Mouse (Mus musculus) neural tube, embryonic 11.5 days (tissue): ENCODE data around the gene Slc22a22. TPM values are rescaled to one million over a fixed set of nuclear protein-coding genes. Genes with fewer than 3 reads are reported as not detected.

Experiments
- ATAC-seq: fragments of 200-750 bp; cut with Nextera tagmentation; 2 replicates; pipeline ENCODE4 v1.8.0; 2017; ENCODE audit warnings: moderate number of reproducible peaks, mild to moderate bottlenecking, moderate TSS enrichment, moderate library complexity; ENCODE audit not compliant: insufficient read depth, low FRiP score, low TSS enrichment
- DNase-seq: peaks from one replicate; pipeline ENCODE4 v3.0.0-alpha.2; 2015; ENCODE audit warnings: low spot score
- H3K27ac ChIP-seq: fragments of 300-500 bp; sonication (generic); 2 replicates; pipeline ENCODE4 v1.5.1; 2014; ENCODE audit warnings: low read depth, mild to moderate bottlenecking, low read length
- H3K27me3 ChIP-seq: fragments of 300-500 bp; sonication (generic); 2 replicates; pipeline ENCODE4 v1.6.1; 2014; ENCODE audit warnings: mild to moderate bottlenecking, low read length, mixed read lengths; ENCODE audit not compliant: control insufficient read depth, insufficient read depth
- H3K36me3 ChIP-seq: fragments of 300-500 bp; sonication (generic); 2 replicates; pipeline ENCODE4 v1.6.1; 2014; ENCODE audit warnings: mild to moderate bottlenecking, low read length, moderate library complexity, mixed read lengths; ENCODE audit not compliant: control insufficient read depth, insufficient read depth
- H3K4me1 ChIP-seq: fragments of 300-500 bp; sonication (generic); 2 replicates; pipeline ENCODE4 v1.6.1; 2014; ENCODE audit warnings: low read length, mixed read lengths; ENCODE audit not compliant: control insufficient read depth, insufficient read depth
- H3K4me2 ChIP-seq: fragments of 300-500 bp; sonication (generic); 2 replicates; pipeline ENCODE4 v1.6.1; 2014; ENCODE audit warnings: low read depth, mild to moderate bottlenecking, moderate library complexity
- H3K4me3 ChIP-seq: fragments of 300-500 bp; sonication (generic); 2 replicates; pipeline ENCODE4 v1.5.1; 2014; ENCODE audit warnings: low read depth, low read length
- H3K9ac ChIP-seq: fragments of 300-500 bp; sonication (generic); 2 replicates; pipeline ENCODE4 v1.6.1; 2014; ENCODE audit warnings: mild to moderate bottlenecking, low read length
- H3K9me3 ChIP-seq: fragments of 300-500 bp; sonication (generic); 2 replicates; pipeline ENCODE4 v1.6.1; 2016; ENCODE audit warnings: low read length; ENCODE audit not compliant: control insufficient read depth
- WGBS: fragments of 180-500 bp; shearing (Covaris S2); extraction: QIAGEN DNeasy Blood & Tissue Kit; methylation state at CpG from one replicate; pipeline ENCODE4 v1.1.7; 2014; 5-methylcytosine and 5-hydroxymethylcytosine counted together
- polyA plus RNA-seq: library from polyadenylated mRNA; unstranded; fragments of >200 nt; fragmentation: Nextera tagmentation; extraction: Ambion mirVana; gene quantifications from 2 replicates; pipeline ENCODE4 v1.2.1, GENCODE M21; 2014

Slc22a22 gene
- polyA plus RNA-seq, 1 experiment from 2014 or later, result not detected

DNA sequence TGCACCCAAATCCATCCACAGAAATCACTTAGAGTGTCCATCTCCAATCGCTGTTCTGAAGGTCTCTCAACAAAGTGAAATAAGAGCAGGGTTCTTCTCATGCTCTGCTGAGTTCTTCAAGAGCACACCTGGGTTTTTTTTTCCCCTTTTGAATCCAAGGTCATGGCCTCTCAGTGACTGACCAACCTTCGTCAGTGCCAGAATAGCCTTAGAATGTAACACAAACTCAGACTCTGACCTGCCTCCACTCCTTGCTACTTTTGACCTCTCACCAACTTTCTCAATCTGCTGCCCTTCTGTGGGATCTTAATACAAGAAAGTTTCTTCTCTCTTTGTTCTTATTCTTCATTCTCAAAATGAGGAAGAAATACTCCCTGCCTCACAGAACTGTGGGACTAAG is 18.7 kb upstream of the Slc22a22 start:
- WGBS, result 75% methylated on average over 2 of the region's 2 CpGs
- no peak overlapping the region for H3K9ac ChIP-seq
- no peak for ATAC-seq

GRCm38 (mm10) chr15:57482509-57482908 is 5.1 kb upstream of the Slc22a22 start:
- H3K27me3 ChIP-seq, result no peaks in the 10 kb centered on the region
- no peaks in the 10 kb centered on the region for H3K9me3 ChIP-seq
- DNase-seq (no peak), ATAC-seq (no peak)
- 58% methylated on average over 2 of the region's 2 CpGs for WGBS
- H3K36me3 ChIP-seq, result no peaks in the 10 kb centered on the region
- no peak overlapping the region for H3K27ac ChIP-seq
- no peak overlapping the region for H3K4me2 ChIP-seq
- H3K4me3 ChIP-seq, result no peak overlapping the region
- no peak overlapping the region for H3K9ac ChIP-seq
- H3K4me1 ChIP-seq, result no peaks in the 10 kb centered on the region

More for the DNA sequence above, 18.7 kb upstream of the Slc22a22 start:
- Histone ChIP-seq H3K4me3 (no peak overlapping the region), H3K9me3 (no peaks in the 10 kb centered on the region), H3K36me3 (no peaks in the 10 kb centered on the region), H3K4me2 (no peak overlapping the region), H3K4me1 (no peaks in the 10 kb centered on the region), H3K27me3 (no peaks in the 10 kb centered on the region), H3K27ac (no peak overlapping the region)
- no peak for DNase-seq

- no peak for ATAC-seq
Measured at GRCm38 (mm10) chr15:57471648-57472047, 5.8 kb downstream of the Slc22a22 start.

DNA sequence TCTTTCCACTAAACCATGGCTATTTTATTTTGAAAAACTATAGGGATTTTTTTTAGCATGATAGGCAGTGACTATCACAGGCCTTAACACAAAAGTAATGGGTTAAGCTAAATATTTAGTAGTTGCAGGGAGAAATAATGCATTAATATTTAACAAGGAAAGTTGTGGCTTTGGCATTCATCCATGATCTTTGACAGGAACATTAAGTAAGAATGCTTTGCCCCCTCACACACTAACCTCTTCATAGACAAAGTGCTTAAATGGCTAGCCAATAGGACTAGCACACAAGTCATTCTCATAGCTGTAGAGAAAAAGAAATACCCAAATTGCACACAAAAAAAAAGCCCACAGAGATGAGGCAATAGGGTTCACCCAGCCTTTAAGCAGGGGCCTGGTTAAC is 11.4 kb downstream of the Slc22a22 start:
- Histone ChIP-seq H3K9ac (no peak overlapping the region), H3K27ac (no peak overlapping the region), H3K4me2 (no peak overlapping the region), H3K4me1 (no peaks in the 10 kb centered on the region), H3K27me3 (no peaks in the 10 kb centered on the region), H3K36me3 (no peaks in the 10 kb centered on the region), H3K9me3 (no peaks in the 10 kb centered on the region), H3K4me3 (no peak overlapping the region)
- no peak for ATAC-seq
- DNase-seq, result no peak

More at GRCm38 (mm10) chr15:57471648-57472047, 5.8 kb downstream of the Slc22a22 start:
- Histone ChIP-seq H3K4me2 (no peak overlapping the region), H3K9ac (no peak overlapping the region), H3K36me3 (no peaks in the 10 kb centered on the region), H3K27me3 (no peaks in the 10 kb centered on the region), H3K9me3 (no peaks in the 10 kb centered on the region), H3K4me3 (no peak overlapping the region), H3K4me1 (no peaks in the 10 kb centered on the region), H3K27ac (no peak overlapping the region)
- DNase-seq, result no peak
- WGBS, result 49% methylated on average over 3 of the region's 3 CpGs

DNA sequence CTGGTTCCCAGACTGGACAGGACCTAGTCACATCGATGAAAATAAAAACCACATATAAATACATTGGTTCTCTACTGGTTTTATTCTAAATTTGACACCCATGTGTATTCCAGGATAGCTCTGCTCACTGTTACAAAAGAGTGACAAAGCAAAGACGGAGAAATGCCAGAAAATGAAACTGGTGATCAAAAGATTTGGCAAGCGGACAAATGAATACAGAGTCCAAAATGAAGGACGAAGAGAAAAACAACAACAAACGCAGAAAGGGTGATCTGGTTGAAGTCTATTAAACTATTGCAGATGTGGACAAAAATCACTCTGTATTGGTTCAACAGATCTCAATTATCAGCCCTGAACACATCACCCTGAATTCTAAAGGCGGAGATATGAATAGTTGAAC is 12.4 kb downstream of the Slc22a22 start:
- Histone ChIP-seq H3K27me3 (no peaks in the 10 kb centered on the region), H3K27ac (no peak overlapping the region), H3K9me3 (no peaks in the 10 kb centered on the region), H3K9ac (no peak overlapping the region), H3K36me3 (no peaks in the 10 kb centered on the region), H3K4me2 (no peak overlapping the region), H3K4me1 (no peaks in the 10 kb centered on the region), H3K4me3 (no peak overlapping the region)
- WGBS, result 86% methylated on average over 6 of the region's 6 CpGs
- ATAC-seq (no peak), DNase-seq (no peak)

GRCm38 (mm10) chr15:57464066-57464465 is 13.4 kb downstream of the Slc22a22 start:
- no peaks in the 10 kb centered on the region for H3K27me3 ChIP-seq
- H3K27ac ChIP-seq, result no peak overlapping the region
- H3K4me3 ChIP-seq, result no peak overlapping the region
- no peak overlapping the region for H3K4me2 ChIP-seq
- DNase-seq (no peak), ATAC-seq (no peak)
- H3K4me1 ChIP-seq, result no peaks in the 10 kb centered on the region
- H3K9ac ChIP-seq, result no peak overlapping the region
- H3K36me3 ChIP-seq, result no peaks in the 10 kb centered on the region
- no peaks in the 10 kb centered on the region for H3K9me3 ChIP-seq
- 87% methylated on average over 11 of the region's 11 CpGs for WGBS

DNA sequence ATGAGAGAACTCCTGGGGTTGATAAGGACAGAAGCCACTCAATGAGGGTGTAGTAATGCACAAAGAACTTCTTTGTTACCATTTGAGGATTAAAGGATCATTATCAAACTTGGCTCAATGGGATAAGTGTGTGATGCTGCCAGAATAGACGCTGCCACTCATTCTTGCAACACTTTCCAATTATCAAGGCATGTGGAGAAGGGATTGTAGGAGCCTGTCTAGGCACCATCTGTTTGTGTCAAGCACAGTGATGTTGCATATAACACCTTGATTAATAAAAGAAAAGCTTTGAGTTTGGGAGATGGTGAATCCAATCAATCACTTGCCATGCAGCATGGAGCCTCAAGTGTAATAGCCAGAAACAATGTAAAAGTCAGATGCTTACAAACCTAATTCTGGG is 16.1 kb downstream of the Slc22a22 start:
- DNase-seq (no peak), ATAC-seq (no peak)
- WGBS, result 79% methylated on average over 1 of the region's 1 CpGs
- Histone ChIP-seq H3K36me3 (no peaks in the 10 kb centered on the region), H3K27me3 (no peaks in the 10 kb centered on the region), H3K27ac (no peak overlapping the region), H3K4me3 (no peak overlapping the region), H3K4me1 (no peaks in the 10 kb centered on the region), H3K9ac (no peak overlapping the region), H3K9me3 (no peaks in the 10 kb centered on the region), H3K4me2 (no peak overlapping the region)

DNA sequence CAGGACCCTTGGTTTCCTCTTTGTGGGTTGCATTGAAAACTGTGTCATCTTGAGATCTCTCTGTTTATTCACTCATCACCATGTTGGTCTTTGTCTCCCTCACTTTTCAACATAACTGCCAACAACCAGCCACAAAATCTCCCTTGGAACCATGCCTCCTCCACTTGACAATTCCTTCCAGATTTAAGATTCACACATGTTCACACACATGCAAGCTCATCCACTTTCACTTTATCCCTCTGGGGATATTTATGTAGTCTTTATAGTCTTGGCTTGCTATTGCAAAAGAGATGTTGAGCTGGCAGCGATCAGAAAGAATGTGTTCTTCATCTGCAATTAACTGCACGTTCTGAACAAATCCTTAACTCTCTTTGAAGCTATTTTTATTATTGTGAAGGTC is 20.1 kb downstream of the Slc22a22 start:
- no peaks in the 10 kb centered on the region for H3K9me3 ChIP-seq
- no peak overlapping the region for H3K4me2 ChIP-seq
- no peak overlapping the region for H3K9ac ChIP-seq
- no peaks in the 10 kb centered on the region for H3K4me1 ChIP-seq
- 72% methylated on average over 2 of the region's 2 CpGs for WGBS
- H3K4me3 ChIP-seq, result no peak overlapping the region
- DNase-seq (no peak), ATAC-seq (no peak)
- no peaks in the 10 kb centered on the region for H3K27me3 ChIP-seq
- H3K36me3 ChIP-seq, result no peaks in the 10 kb centered on the region
- no peak overlapping the region for H3K27ac ChIP-seq

DNA sequence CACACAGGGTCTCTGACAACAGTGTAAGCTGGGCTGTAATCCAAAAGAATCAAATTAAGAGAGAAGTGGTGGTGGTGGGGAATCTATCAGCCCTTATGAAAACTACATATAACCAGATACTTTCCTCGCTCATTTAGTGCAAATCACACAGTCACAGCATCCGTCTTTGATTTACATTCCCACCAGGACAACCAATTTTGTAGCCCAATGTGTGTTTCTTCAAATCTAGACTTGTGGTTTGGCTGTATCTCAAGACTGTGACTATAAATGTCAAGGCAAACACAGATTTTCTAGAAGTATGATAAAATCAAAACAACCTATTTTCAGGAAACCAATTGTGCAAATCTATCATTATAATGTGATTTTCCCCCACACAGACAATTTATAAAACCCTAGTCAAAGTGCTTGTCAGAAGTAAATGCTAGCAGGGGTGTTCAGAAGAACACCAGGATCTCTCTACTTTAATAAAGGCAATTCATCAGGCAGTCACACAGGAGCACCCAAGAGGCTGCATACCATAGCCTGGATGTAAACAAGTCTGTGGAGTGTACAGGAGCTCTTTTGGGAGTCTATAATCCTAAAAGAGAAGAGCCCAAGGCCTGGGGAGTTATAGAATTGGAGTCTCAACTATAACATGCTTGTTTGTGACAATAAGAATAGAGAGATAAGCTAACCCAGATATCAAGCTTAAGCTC is 42.6 kb downstream of the Slc22a22 start:
- H3K4me3 ChIP-seq, result no peak overlapping the region
- no peak overlapping the region for H3K27ac ChIP-seq
- H3K27me3 ChIP-seq, result no peaks in the 10 kb centered on the region
- ATAC-seq (no peak), DNase-seq (no peak)
- H3K9me3 ChIP-seq, result no peaks in the 10 kb centered on the region
- no peaks in the 10 kb centered on the region for H3K36me3 ChIP-seq
- no peak overlapping the region for H3K4me2 ChIP-seq
- H3K4me1 ChIP-seq, result no peaks in the 10 kb centered on the region
- 73% methylated on average over 2 of the region's 2 CpGs for WGBS
- no peak overlapping the region for H3K9ac ChIP-seq
